Mouse (Mus musculus): ENCODE data around the gene Crybg1. TPM values are rescaled to one million over a fixed set of nuclear protein-coding genes. Genes with fewer than 3 reads are reported as not detected.
A peak's percentile ranks its signal among the peaks of the same experiment; 100 is the strongest.

Crybg1 gene
- polyA plus RNA-seq, 1 experiment, result 14.8 TPM

- H3K4me3 ChIP-seq (ENCODE audit: low read depth, low read length), result no peak overlapping the region
- H3K27me3 ChIP-seq (ENCODE audit: control insufficient read depth, insufficient read depth, low read length), result no peaks in the 10 kb centered on the region
- no peak overlapping the region for H3K27ac ChIP-seq (ENCODE audit: insufficient read depth, low read depth, low read length)
- no peaks in the 10 kb centered on the region for H3K36me3 ChIP-seq (ENCODE audit: control insufficient read depth, insufficient read depth, low read length)
- no peak for TF ChIP-seq CTCF (IDR thresholded peaks at IDR 0.05; ENCODE audit: extremely low read depth, insufficient read length, insufficient replicate concordance, low read depth, low read length)
- TF ChIP-seq POLR2A (IDR thresholded peaks at IDR 0.05; ENCODE audit: low read depth, low read length), result no peak
- H3K4me1 ChIP-seq (ENCODE audit: control insufficient read depth, insufficient read depth, insufficient read length, low read length), result peaks cover 4% of the 10 kb centered on the region; the same call in 1 of the 2 replicates
- 66% methylated on average over 7 of the region's 7 CpGs for WGBS
Observed at GRCm38 (mm10) chr10:44011408-44011807, 137.2 kb downstream of the Crybg1 start.

GRCm38 (mm10) chr10:44008808-44009207, 139.8 kb downstream of the Crybg1 start:
- no peaks in the 10 kb centered on the region for H3K36me3 ChIP-seq (ENCODE audit: control insufficient read depth, insufficient read depth, low read length)
- TF ChIP-seq CTCF (IDR thresholded peaks at IDR 0.05; ENCODE audit: extremely low read depth, insufficient read length, insufficient replicate concordance, low read depth, low read length), result no peak
- TF ChIP-seq POLR2A (IDR thresholded peaks at IDR 0.05; ENCODE audit: low read depth, low read length), result no peak
- no peak overlapping the region for H3K4me3 ChIP-seq (ENCODE audit: low read depth, low read length)
- H3K27ac ChIP-seq (ENCODE audit: insufficient read depth, low read depth, low read length), result no peak overlapping the region
- peaks cover 7% of the 10 kb centered on the region for H3K4me1 ChIP-seq (ENCODE audit: control insufficient read depth, insufficient read depth, insufficient read length, low read length)
- no peaks in the 10 kb centered on the region; the same call in 1 of the 2 replicates for H3K27me3 ChIP-seq (ENCODE audit: control insufficient read depth, insufficient read depth, low read length)

DNA sequence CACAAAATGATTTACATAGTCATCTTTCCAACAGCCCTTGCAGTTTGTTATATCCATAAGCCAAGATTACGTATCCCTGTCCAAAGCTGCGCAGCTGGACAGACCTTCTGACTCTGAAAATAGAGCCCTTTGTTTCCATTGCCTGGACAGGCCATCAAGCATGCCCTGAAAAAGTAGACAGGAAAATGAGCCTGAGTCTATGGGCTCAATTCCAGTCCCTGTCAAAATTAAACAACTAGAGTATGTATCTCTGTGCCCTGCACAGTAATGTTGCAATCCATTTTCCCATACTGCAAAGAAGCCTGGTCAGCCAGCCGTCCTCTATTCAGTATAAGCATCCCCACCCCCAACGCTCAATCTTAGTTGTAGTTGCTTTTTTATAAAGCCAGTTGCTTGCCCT, 141.8 kb downstream of the Crybg1 start:
- 84% methylated on average over 4 of the region's 4 CpGs for WGBS
- TF ChIP-seq POLR2A (IDR thresholded peaks at IDR 0.05; ENCODE audit: low read depth, low read length) (no peak), CTCF (IDR thresholded peaks at IDR 0.05; ENCODE audit: extremely low read depth, insufficient read length, insufficient replicate concordance, low read depth, low read length) (no peak)
- H3K27ac ChIP-seq (ENCODE audit: insufficient read depth, low read depth, low read length), result no peak overlapping the region

DNA sequence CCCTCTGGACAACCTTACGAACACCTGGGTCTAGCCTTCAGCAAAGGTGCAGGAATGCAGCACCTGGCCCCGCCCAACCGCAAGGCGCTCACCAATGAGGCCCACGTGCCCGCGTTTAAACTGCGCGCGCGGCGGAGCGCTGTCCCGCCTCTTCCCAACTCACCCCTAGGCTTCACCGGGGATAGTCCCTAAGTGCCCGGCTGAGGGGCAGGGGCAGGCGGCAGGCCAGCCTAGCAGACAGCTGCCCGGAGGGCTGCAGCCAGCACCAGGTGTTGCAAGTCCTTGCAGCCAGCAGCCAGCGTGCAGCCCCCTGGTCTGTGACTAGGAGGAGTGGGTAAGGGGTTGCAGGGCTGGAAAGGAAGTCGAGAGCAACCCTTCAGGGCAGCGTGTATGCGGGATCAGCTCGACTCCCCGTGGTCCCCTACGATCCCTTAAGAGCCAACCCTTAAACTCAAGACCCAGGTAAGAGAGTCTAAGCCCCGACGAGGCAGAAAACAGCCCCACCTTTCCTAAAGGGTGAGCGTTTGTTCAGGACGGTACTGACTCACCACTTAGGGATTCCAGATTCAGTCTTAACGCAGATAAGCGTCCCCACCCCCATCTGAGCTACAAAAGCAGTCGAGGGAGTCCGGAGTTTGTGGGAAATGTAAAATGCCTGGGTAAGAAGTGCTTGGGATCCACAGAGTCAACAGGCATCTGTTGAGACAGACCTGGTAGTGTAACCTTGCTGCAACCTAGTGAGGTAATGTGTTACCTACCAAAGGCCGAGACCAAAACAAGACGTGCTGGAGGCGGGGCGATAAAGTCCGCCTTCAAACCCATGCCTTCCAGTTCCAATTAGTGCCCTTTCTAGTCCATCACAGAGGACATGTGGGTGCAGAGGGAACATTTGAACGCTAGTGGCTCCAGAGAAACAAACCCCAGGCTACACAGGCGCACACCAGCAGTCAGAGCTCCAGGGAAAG, 142.7 kb downstream of the Crybg1 start:
- Histone ChIP-seq H3K36me3 (ENCODE audit: control insufficient read depth, insufficient read depth, low read length) (no peaks in the 10 kb centered on the region), H3K4me3 (ENCODE audit: low read depth, low read length) (peak overlapping the region; percentile 67), H3K27ac (ENCODE audit: insufficient read depth, low read depth, low read length) (peak overlapping the region; percentile 20; the same call in 1 of the 2 replicates), H3K4me1 (ENCODE audit: control insufficient read depth, insufficient read depth, insufficient read length, low read length) (peaks cover 5% of the 10 kb centered on the region; the same call in 1 of the 2 replicates), H3K27me3 (ENCODE audit: control insufficient read depth, insufficient read depth, low read length) (no peaks in the 10 kb centered on the region; the same call in 1 of the 2 replicates)
- TF ChIP-seq CTCF (IDR thresholded peaks at IDR 0.05; ENCODE audit: extremely low read depth, insufficient read length, insufficient replicate concordance, low read depth, low read length) (no peak), POLR2A (IDR thresholded peaks at IDR 0.05; ENCODE audit: low read depth, low read length) (peak; percentile 27; the same call in 1 of the 2 replicates)
- 2% methylated on average over 40 of the region's 40 CpGs for WGBS

More for the DNA sequence above, 141.8 kb downstream of the Crybg1 start:
- peaks cover 5% of the 10 kb centered on the region; the same call in 1 of the 2 replicates for H3K4me1 ChIP-seq (ENCODE audit: control insufficient read depth, insufficient read depth, insufficient read length, low read length)
- no peaks in the 10 kb centered on the region; the same call in 1 of the 2 replicates for H3K27me3 ChIP-seq (ENCODE audit: control insufficient read depth, insufficient read depth, low read length)
- H3K4me3 ChIP-seq (ENCODE audit: low read depth, low read length), result no peak overlapping the region
- H3K36me3 ChIP-seq (ENCODE audit: control insufficient read depth, insufficient read depth, low read length), result no peaks in the 10 kb centered on the region

DNA sequence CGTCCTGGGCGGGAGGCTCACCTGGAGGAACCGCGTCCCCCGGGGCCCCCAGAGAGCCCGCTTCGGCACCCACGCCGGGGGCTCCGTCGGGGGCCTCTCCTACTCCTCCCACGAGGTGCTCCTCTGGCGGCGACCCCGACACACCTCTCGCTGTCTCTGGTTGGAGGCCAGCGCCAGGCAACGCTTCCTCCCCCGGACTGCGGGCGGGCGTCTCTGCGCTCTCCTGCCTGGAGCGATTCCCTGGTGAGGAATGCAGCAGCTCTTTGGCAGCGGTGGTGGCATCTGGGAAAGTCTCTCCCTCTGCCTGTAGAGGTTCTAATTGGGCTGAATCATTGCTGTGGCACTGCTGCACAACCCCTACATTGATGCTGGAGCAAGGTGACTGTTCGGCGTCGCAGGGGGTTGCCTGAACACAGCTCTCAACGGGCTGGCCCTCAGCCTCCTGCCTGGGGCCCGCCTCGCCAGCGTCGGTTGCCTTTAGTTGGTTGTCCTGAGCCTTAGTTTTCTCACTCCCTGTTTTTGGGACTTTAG, 144.4 kb downstream of the Crybg1 start:
- no peaks in the 10 kb centered on the region; the same call in 1 of the 2 replicates for H3K27me3 ChIP-seq (ENCODE audit: control insufficient read depth, insufficient read depth, low read length)

GRCm38 (mm10) chr10:44003551-44004151, 145.0 kb downstream of the Crybg1 start:
- TF ChIP-seq POLR2A (IDR thresholded peaks at IDR 0.05; ENCODE audit: low read depth, low read length), result peak; percentile 43; the same call in 1 of the 2 replicates
- TF ChIP-seq CTCF (IDR thresholded peaks at IDR 0.05; ENCODE audit: extremely low read depth, insufficient read length, insufficient replicate concordance, low read depth, low read length), result no peak
- Histone ChIP-seq H3K4me3 (ENCODE audit: low read depth, low read length) (peak overlapping the region; percentile 81), H3K27ac (ENCODE audit: insufficient read depth, low read depth, low read length) (peak overlapping the region; percentile 97), H3K27me3 (ENCODE audit: control insufficient read depth, insufficient read depth, low read length) (no peaks in the 10 kb centered on the region; the same call in 1 of the 2 replicates), H3K4me1 (ENCODE audit: control insufficient read depth, insufficient read depth, insufficient read length, low read length) (peaks cover 5% of the 10 kb centered on the region; the same call in 1 of the 2 replicates), H3K36me3 (ENCODE audit: control insufficient read depth, insufficient read depth, low read length) (peaks cover 2% of the 10 kb centered on the region)
- under 1% methylated on average over 68 of the region's 68 CpGs for WGBS

More for the DNA sequence above, 144.4 kb downstream of the Crybg1 start:
- Histone ChIP-seq H3K4me1 (ENCODE audit: control insufficient read depth, insufficient read depth, insufficient read length, low read length) (peaks cover 5% of the 10 kb centered on the region; the same call in 1 of the 2 replicates), H3K36me3 (ENCODE audit: control insufficient read depth, insufficient read depth, low read length) (no peaks in the 10 kb centered on the region), H3K27ac (ENCODE audit: insufficient read depth, low read depth, low read length) (0 out of 2 replicates have a peak overlapping the region, but pooled peaks have one; percentile 97), H3K4me3 (ENCODE audit: low read depth, low read length) (peak overlapping the region; percentile 81)
- no peak for TF ChIP-seq POLR2A (IDR thresholded peaks at IDR 0.05; ENCODE audit: low read depth, low read length)
- TF ChIP-seq CTCF (IDR thresholded peaks at IDR 0.05; ENCODE audit: extremely low read depth, insufficient read length, insufficient replicate concordance, low read depth, low read length), result no peak
- 2% methylated on average over 33 of the region's 33 CpGs for WGBS

All from small intestine, adult 2 months (tissue).